Mouse (Mus musculus): ENCODE results near the gene Meltf.
"Not testable (repeated sequence)": the region's sequence is repeated elsewhere in the genome, so short reads cannot be mapped to it uniquely, and the experiment has no call there.

Gene Meltf

DNA sequence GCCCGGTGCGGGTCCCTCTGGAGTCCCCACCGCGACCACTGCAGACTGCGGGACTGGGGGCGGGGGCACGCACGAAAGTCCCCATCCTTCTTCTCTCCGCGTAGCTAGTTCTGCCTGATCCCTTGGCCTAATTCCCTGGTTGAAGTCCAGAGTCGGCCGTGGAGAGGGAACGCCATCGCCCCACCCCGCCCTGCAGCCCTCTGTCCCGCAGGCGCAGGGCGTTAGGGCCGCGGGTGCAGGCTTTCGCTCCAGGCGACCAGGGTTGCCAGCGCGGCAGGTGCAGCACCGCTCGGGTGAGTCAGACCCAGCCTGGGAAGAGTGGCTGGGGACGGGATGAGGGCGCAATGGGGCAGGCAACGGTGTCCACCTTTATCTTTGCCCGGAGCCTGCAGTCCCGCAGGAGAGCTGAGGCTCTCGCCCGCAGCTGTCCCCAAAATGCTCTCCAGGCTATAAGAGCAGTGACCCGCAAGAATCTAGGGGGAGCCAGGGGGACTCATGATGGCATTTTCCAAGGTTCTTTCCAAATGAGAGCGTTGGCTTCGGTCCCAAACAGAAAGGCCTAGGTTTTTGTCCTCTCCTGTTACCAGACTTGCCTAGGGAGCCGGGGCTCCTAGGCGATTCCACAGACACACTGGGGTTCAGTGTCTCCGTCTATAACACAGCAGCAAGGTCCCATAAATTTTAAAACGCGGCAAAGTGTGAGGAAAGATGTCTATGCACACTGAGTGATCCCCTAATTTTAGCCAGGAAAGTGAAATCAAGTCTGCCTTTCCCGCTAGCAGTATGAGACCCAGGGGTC lies 55.3 kb downstream of the Meltf start, which contains the start of gene Pigz:
Pigz (plus strand) TSS at position 101 of the 799 bp plus-strand sequence.
- no peak for DNase-seq (ENCODE audit: low spot score)

- no peak for DNase-seq (ENCODE audit: low spot score)
Observed at GRCm38 (mm10) chr16:31934550-31935010, 56.0 kb downstream of the Meltf start.

GRCm38 (mm10) chr16:31935091-31935979 lies 56.7 kb downstream of the Meltf start:
- peak; percentile 15 for DNase-seq (ENCODE audit: low spot score)

DNA sequence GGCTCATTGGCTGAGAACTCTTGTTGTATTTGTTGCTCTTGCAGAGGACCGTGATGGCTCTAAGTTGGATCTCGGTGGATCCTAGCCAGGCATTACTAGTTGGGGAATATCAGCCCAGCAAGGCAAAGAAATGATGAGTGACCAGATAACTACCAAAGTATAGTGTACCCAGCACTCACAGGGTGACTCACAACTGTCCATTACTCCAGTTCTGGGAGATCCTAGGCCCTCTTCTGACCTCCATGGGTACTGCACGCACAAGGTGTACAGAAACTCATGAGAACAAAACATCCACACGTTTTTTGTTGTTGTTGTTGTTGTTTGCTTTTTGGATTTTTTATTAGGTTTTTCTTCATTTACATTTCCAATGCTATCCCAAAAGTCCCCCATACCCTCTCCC lies 58.0 kb downstream of the Meltf start:
- DNase-seq (ENCODE audit: low spot score): no peak

GRCm38 (mm10) chr16:31938856-31939255 lies 60.2 kb downstream of the Meltf start:
- no peak for DNase-seq (ENCODE audit: low spot score)

DNA sequence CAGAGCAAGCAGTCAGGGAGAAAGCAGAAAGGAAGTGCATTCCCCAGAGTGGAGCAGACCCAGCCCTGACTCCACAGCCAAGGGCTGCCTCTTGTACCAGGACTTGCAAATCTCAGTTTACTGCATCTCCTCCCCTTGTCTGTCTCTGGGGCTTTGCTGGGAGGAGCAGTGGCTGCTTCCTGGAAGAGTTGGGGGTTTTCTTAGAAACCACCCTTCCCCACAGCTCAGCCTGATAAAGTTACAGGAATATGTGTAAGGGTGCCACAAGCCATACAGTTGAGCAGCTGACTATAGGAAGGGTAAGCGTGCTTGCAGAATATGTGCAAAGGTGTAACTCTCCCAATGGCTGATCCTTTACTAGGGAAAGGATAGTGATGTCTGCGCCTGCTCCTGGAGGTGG lies 62.0 kb downstream of the Meltf start:
- DNase-seq (ENCODE audit: low spot score): no peak

GRCm38 (mm10) chr16:31943980-31944379 lies 65.4 kb downstream of the Meltf start:
- DNase-seq (ENCODE audit: low spot score): peak; percentile 74

DNA sequence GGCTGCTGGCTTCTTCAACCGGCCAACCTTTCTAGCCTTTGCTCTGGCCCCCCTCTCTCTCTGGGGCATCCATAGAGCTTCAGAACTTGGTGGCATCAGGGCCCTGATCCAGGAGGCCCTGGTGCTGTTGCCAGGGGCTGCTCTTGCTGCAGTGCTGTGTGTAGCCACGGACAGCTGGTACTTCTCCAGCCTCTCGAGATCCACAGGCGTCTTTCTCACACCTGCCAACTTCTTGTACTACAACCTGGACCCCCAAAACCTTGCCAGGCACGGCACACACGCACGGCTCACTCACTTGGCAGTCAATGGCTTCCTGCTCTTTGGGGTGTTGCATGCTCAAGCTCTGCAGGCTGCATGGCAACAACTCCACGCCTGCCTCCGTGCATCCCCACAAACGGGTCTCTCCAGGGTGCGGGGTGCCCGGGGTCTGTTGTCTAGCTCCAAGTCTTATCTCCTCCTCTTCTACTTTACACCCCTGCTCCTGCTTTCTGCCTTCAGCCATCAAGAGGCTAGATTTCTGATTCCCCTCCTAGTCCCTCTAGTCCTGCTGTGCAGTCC lies 66.2 kb downstream of the Meltf start:
- DNase-seq (ENCODE audit: low spot score): no peak

DNA sequence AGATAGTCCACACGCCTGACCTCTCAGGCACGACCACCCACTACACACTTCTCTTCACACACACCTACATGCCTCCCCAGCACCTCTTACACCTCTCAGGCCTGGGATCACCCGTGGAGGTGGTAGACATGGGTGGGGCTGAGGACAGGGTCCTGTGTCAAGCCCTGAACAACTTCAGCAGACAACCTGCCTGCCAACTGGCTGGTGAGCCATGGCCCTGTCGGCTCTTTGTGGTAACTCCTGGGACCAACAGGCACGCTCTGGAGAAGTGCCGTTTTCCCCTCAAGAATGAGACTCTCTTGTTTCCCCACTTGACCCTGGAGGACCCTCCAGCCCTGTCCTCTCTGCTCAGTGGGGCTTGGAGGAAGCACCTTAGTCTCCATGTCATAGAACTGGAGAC lies 66.8 kb downstream of the Meltf start:
- no peak for DNase-seq (ENCODE audit: low spot score)

- DNase-seq (ENCODE audit: low spot score): not testable (repeated sequence)
Observed at GRCm38 (mm10) chr16:31945986-31946385, 67.4 kb downstream of the Meltf start.

DNA sequence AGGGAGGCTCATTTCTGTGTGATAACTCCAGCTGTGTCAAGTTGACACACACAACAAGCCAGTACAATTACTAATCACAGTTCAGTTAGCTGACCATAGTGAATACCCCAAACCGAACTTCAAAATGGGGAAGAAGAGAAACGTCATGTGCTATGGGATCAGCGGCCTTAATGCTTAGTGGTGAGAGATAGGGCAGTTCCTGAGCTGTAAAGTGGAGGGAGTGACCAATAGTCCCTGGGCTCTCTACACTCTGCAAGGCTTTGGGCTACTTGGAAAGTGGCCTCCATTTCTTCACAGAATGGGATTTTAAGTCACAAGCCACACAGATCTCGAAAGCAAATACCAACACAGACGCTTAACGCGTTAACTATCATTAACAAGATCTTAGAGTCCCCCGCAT lies 68.7 kb downstream of the Meltf start:
- no peak for DNase-seq (ENCODE audit: low spot score)

- DNase-seq (ENCODE audit: low spot score): no peak
Observed at GRCm38 (mm10) chr16:31947901-31948316, 69.3 kb downstream of the Meltf start.

GRCm38 (mm10) chr16:31948345-31948774 lies 69.8 kb downstream of the Meltf start, which contains the start of the genes 0610012G03Rik and Ncbp2:
Gene 0610012G03Rik (minus strand): TSS chr16:31948494.
Gene Ncbp2 (plus strand): TSS chr16:31948513.
- DNase-seq (ENCODE audit: low spot score): peak; percentile 96
